Mouse (Mus musculus) midbrain, embryonic 16.5 days (tissue): ENCODE data around the gene Fscn2. TPM values are rescaled to one million over a fixed set of nuclear protein-coding genes. Genes with fewer than 3 reads are reported as not detected.
A peak's percentile ranks its signal among the peaks of the same experiment; 100 is the strongest.
"Not testable (repeated sequence)": the region's sequence is repeated elsewhere in the genome, so short reads cannot be mapped to it uniquely, and the experiment has no call there.

Source experiments
- ATAC-seq: fragments of 200-750 bp; cut with Nextera tagmentation; 2 replicates; pipeline ENCODE4 v1.8.0; 2017; ENCODE audit warnings: moderate TSS enrichment
- H3K27ac ChIP-seq: fragments of 300-500 bp; sonication (generic); 2 replicates; pipeline ENCODE4 v1.5.1; 2014; ENCODE audit warnings: mild to moderate bottlenecking, low read length, mixed read lengths
- H3K27me3 ChIP-seq: fragments of 300-500 bp; sonication (generic); 2 replicates; pipeline ENCODE4 v1.6.1; 2014; ENCODE audit warnings: low read depth, low read length, mixed read lengths; ENCODE audit not compliant: control insufficient read depth, insufficient read depth
- H3K36me3 ChIP-seq: fragments of 300-500 bp; sonication (generic); 2 replicates; pipeline ENCODE4 v1.6.1; 2014; ENCODE audit warnings: mild to moderate bottlenecking, low read length, moderate library complexity, mixed read lengths; ENCODE audit not compliant: control insufficient read depth, insufficient read depth
- H3K4me1 ChIP-seq: fragments of 300-500 bp; sonication (generic); 2 replicates; pipeline ENCODE4 v1.6.1; 2014; ENCODE audit warnings: mild to moderate bottlenecking, low read length, mixed read lengths; ENCODE audit not compliant: control insufficient read depth, insufficient read depth
- H3K4me2 ChIP-seq: fragments of 300-500 bp; sonication (generic); 2 replicates; pipeline ENCODE4 v1.6.1; 2014; ENCODE audit warnings: mild to moderate bottlenecking, low read length, mixed read lengths
- H3K4me3 ChIP-seq: fragments of 300-500 bp; sonication (generic); 2 replicates; pipeline ENCODE4 v1.5.1; 2014; ENCODE audit warnings: low read depth, mild to moderate bottlenecking, low read length, moderate library complexity, mixed read lengths
- H3K9ac ChIP-seq: fragments of 300-500 bp; sonication (generic); 2 replicates; pipeline ENCODE4 v1.6.1; 2014; ENCODE audit warnings: low read depth, low read length, mixed read lengths
- H3K9me3 ChIP-seq: fragments of 300-500 bp; sonication (generic); replicated peaks from 2 replicates; pipeline ENCODE4 v1.6.1; 2014; ENCODE audit warnings: mild to moderate bottlenecking, low read length, mixed read lengths; ENCODE audit not compliant: control insufficient read depth, poor library complexity, severe bottlenecking
- WGBS: fragments of 180-500 bp; shearing (Covaris S2); extraction: QIAGEN DNeasy Blood & Tissue Kit; methylation state at CpG from one replicate; pipeline ENCODE4 v1.1.7; 2014; 5-methylcytosine and 5-hydroxymethylcytosine counted together
- polyA plus RNA-seq: library from polyadenylated mRNA; unstranded; fragments of >200 nt; fragmentation: Nextera tagmentation; extraction: Ambion mirVana; gene quantifications from 2 replicates; pipeline ENCODE4 v1.2.1, GENCODE M21; 2015

Gene Fscn2
- polyA plus RNA-seq, 1 experiment from 2014 or later = 1.2 TPM

DNA sequence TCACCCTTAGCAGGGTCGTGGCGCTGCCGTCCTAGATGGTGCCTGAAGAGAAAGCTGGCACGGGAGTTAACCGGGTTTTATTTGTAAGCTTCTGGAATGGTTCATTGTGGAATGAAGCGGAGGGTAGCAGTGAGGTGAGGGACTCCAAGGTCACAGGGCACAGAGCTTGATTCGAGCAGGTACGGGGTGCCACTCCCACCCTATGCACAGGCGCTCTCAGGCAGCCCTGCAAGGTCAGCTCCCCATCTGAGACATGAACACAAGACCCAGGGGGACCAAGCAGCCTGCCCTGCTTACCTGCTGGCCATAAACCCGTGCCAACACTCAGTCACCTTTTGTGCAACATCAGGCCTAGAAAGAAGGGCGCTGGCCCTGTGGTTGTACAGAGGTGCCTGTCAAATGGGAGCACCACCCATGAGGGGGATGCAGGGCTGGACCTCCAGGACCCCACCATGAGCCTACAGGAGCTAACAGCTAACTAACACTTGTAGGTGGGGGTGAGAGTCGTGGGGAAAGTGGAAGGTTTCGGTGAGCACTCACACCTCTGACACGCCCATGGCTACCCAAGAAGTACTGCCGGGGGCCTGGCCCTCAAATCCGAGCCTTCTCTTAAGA lies 11.9 kb upstream of the Fscn2 start:
- H3K27me3 ChIP-seq = no peaks in the 10 kb centered on the region
- no peaks in the 10 kb centered on the region for H3K9me3 ChIP-seq
- peak overlapping the region; percentile 73 for H3K4me3 ChIP-seq
- peak overlapping the region; percentile 87 for H3K4me2 ChIP-seq
- peaks cover 32% of the 10 kb centered on the region for H3K4me1 ChIP-seq
- H3K9ac ChIP-seq = peak overlapping the region; percentile 97
- H3K27ac ChIP-seq = peak overlapping the region; percentile 100
- WGBS = 2% methylated on average over 16 of the region's 16 CpGs
- ATAC-seq = peak; percentile 22
- peaks cover 7% of the 10 kb centered on the region for H3K36me3 ChIP-seq

DNA sequence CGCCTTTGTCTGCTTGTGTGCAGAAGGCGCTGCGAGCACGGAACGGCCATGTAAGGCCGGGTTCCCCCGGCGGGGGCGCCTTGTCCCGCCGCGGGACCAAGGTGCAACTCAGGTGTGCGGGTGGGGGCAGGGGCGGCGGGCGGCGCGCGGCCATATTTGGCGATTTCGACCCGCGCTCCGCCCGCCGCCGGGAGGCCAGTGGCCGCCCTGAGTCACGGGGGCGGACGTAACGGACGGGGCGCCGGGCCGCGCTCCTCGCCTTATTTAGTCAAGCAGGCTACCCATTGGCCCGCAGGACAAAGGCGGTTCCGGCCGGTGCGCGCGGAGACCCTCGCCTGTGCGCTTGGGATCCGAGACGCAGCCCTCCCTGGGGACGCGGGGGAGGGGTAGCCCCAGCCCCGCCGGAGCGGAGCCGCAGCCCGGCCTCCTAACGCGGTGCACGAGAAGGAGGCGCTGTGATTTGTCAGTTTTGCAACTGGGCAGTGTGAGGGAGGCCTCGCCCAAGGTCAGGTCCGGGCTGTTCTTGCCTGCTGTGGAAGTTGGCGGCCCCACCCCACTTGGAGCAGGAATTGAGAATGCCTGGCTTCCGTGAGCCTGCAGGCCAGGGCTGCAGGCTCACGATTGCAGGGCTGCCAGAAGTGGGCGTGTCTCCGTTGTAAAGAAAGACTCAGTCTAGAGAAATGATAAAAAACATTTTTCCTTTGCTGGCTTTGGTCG lies 11.2 kb upstream of the Fscn2 start:
- under 1% methylated on average over 59 of the region's 68 CpGs for WGBS
- Histone ChIP-seq H3K4me2 (peak overlapping the region; percentile 87), H3K36me3 (peaks cover 6% of the 10 kb centered on the region), H3K4me3 (peak overlapping the region; percentile 73), H3K9ac (peak overlapping the region; percentile 97), H3K4me1 (peaks cover 25% of the 10 kb centered on the region), H3K27me3 (no peaks in the 10 kb centered on the region), H3K27ac (peak overlapping the region; percentile 100), H3K9me3 (no peaks in the 10 kb centered on the region)
- peak; percentile 70 for ATAC-seq

DNA sequence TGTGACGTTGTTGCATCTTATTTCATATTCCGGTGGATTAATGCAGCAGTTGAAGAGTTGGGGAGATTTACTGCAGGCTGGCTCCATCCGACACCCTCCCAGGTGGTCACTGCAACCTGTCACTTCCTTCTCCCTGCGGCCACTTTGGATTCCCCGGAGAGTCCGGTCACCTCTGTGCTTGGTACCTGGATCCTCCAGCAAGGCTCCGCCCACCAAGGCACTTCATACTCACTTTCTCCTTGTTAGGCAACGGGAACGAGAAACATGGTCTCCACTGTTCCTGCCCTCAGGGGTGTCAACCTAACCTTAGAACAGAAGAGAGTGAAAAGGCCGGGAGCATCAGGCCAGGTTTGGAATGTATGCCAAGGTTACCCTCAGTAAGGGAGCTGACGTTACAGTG lies 10.6 kb upstream of the Fscn2 start:
- peak overlapping the region; percentile 87 for H3K4me2 ChIP-seq
- H3K36me3 ChIP-seq = peaks cover 3% of the 10 kb centered on the region; the same call in 1 of the 2 replicates
- H3K27me3 ChIP-seq = no peaks in the 10 kb centered on the region
- WGBS = 16% methylated on average over 11 of the region's 11 CpGs
- peak overlapping the region; percentile 73 for H3K4me3 ChIP-seq
- H3K9ac ChIP-seq = peak overlapping the region; percentile 97
- H3K4me1 ChIP-seq = peaks cover 21% of the 10 kb centered on the region
- no peak for ATAC-seq
- H3K9me3 ChIP-seq = no peaks in the 10 kb centered on the region
- H3K27ac ChIP-seq = peak overlapping the region; percentile 100

DNA sequence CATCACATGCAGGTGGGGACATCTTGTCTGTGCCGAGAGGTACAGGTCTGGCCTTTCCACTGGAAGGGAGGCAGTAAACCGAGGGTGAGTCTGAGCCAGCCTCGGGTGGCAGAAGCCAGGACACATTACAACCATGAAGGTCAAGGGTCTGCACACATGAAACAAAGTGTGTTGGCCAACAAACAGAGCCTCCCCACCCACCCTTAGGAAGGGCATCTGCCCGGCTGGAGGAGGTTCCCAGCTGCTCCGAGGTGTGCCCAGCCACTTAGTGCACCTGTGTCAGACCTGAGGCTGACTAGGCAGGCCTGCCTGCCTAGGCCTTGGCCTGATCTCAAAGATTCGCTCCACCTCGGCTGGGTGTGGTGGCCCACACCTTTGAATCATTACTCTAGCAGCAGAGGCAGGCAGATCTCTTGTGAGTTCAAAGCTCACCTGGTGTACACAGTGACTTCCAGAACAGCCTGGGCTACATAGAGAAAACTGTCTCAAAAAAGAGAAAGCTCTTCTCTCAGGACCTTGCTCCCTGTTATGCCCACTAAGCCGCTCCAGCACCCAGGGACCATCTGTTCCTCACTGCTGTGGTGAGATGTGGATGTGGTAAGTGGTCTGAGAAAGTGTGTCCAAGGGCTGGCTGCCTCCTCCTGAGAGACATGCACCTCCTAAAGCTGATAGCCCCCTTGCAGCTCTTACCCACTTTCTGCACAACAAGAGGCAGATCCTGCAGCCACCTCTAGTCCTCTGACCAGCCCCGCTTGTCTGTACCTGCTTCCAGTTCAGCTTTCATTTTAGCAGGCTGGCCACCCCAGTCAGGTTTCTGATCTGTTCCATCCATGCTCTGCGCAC lies 9.9 kb upstream of the Fscn2 start:
- Histone ChIP-seq H3K36me3 (peaks cover under 1% of the 10 kb centered on the region; the same call in 1 of the 2 replicates), H3K27ac (peak overlapping the region; percentile 100), H3K4me2 (peak overlapping the region; percentile 87), H3K4me3 (no peak overlapping the region), H3K27me3 (no peaks in the 10 kb centered on the region), H3K9ac (peak overlapping the region; percentile 97), H3K4me1 (peaks cover 21% of the 10 kb centered on the region), H3K9me3 (no peaks in the 10 kb centered on the region)
- no peak for ATAC-seq
- 94% methylated on average over 10 of the region's 10 CpGs for WGBS

DNA sequence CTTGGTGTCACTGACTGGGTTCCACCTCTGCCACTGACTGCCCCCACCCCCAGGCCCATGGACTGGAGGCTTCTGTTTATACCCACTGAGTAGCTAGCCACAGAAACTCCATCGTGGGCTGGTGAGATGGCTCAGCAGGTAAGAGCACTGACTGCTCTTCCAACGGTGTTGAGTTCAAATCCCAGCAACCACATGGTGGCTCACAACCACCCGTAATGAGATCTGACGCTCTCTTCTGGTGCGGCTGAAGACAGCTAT lies 9.3 kb upstream of the Fscn2 start:
- 95% methylated on average over 5 of the region's 5 CpGs for WGBS
- not testable (repeated sequence) for H3K9me3 ChIP-seq, H3K36me3 ChIP-seq, H3K9ac ChIP-seq, H3K4me3 ChIP-seq, ATAC-seq, H3K4me2 ChIP-seq, H3K27me3 ChIP-seq
- Histone ChIP-seq H3K4me1 (peaks cover 21% of the 10 kb centered on the region), H3K27ac (peak overlapping the region; percentile 100; the same call in 1 of the 2 replicates)

DNA sequence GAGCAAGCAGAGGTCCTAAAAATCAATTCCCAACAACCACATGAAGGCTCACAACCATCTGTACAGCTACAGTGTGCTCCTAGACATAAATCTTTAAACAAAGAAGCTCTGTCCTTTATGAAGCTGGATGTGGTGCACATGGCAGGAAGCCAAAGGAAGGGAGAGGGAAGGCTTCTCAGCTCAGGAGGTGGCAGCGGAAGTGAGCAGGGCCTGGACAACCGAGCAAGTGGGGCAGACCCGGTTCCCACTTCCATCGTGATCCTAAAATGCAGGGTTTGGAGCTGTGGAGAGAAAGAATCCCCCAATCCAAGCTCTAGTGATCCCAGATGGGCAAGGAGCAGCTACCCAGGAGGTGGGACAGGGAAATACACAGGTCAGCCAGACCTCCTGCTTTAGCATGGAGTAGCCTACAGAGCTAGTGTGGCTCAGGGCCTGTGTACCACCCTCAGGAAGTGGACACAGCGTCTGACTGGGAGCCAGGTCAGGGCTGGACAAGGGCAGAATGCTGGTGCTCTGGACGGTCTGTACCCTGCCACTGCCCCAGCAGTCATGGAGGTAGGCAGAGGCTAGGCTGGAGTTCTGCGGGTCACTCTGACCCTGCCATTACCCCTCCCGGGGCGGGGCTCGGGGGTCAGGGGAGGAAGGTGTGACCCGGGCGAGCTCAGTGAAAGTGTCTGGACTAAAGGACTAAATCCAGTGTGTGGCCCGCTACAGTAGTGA lies 8.6 kb upstream of the Fscn2 start:
- H3K27me3 ChIP-seq = no peaks in the 10 kb centered on the region
- 71% methylated on average over 13 of the region's 13 CpGs for WGBS
- H3K9ac ChIP-seq = peak overlapping the region; percentile 46; the same call in 1 of the 2 replicates
- no peak for ATAC-seq
- H3K4me2 ChIP-seq = no peak overlapping the region
- H3K9me3 ChIP-seq = no peaks in the 10 kb centered on the region
- no peak overlapping the region for H3K4me3 ChIP-seq
- peaks cover 25% of the 10 kb centered on the region for H3K4me1 ChIP-seq
- H3K27ac ChIP-seq = peak overlapping the region; percentile 61
- no peaks in the 10 kb centered on the region for H3K36me3 ChIP-seq

DNA sequence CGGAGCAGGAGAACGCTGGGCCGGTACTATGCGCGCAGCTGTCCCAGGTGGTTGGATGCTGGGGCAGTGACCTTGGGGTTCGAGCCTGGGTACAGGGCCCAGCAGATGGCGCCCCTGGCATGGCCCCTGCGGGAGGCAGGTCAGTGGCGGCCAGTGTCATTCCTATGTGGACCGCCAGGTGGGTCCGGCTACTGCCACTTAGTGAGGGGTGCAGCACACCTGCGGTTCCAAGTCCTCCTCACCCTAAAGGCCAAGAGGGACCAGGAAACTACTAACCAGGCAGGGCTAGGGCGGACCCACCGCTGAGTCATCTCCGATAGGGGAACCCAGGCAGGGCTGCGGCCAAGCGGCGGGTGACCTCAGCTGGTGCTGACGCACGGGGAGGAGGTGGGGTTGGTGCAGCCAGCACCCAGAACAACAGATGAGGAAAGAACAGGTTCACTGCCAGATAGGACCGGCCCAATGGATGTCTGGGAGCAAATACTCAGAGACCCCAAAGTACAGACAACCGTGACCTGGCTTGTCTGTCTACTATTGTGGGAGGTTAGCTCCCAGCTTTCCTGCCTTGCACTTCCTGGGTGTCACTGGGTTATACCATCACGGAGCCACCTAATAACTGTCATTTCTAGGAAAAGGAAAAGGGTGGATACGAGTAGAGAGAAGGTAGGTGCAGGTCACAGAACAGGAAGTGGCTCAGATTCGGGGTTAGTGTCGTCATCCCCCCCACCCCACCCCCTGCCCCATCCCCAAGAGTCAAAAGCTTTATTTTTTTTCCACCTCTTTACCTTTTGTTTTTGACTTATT lies 7.6 kb upstream of the Fscn2 start:
- ATAC-seq = no peak
- Histone ChIP-seq H3K27me3 (no peaks in the 10 kb centered on the region), H3K36me3 (no peaks in the 10 kb centered on the region), H3K4me3 (no peak overlapping the region), H3K4me2 (no peak overlapping the region), H3K27ac (no peak overlapping the region), H3K4me1 (peaks cover 35% of the 10 kb centered on the region), H3K9me3 (no peaks in the 10 kb centered on the region), H3K9ac (no peak overlapping the region)
- 25% methylated on average over 26 of the region's 26 CpGs for WGBS
